Mouse (Mus musculus): Measurements from ENCODE around the gene Myl3.
A peak's percentile ranks its signal among the peaks of the same experiment; 100 is the strongest.

Myl3 gene

GRCm38 (mm10) chr9:110731859-110732258 is 9.8 kb upstream of the Myl3 start:
- DNase-seq (ENCODE audit: low spot score) = no peak

- DNase-seq (ENCODE audit: low spot score) = peak; percentile 95
Measured at GRCm38 (mm10) chr9:110732623-110733022, 9.0 kb upstream of the Myl3 start.

GRCm38 (mm10) chr9:110733102-110733501 is 8.6 kb upstream of the Myl3 start:
- DNase-seq (ENCODE audit: low spot score) = no peak

GRCm38 (mm10) chr9:110734154-110734553 is 7.5 kb upstream of the Myl3 start:
- DNase-seq (ENCODE audit: low spot score) = no peak

GRCm38 (mm10) chr9:110736362-110736761 is 5.3 kb upstream of the Myl3 start:
- no peak for DNase-seq (ENCODE audit: low spot score)

- DNase-seq (ENCODE audit: low spot score) = no peak
Measured at GRCm38 (mm10) chr9:110738054-110738453, 3.6 kb upstream of the Myl3 start.

- no peak for DNase-seq (ENCODE audit: low spot score)
Measured at GRCm38 (mm10) chr9:110739961-110740360, 1.7 kb upstream of the Myl3 start.

- peak; percentile 66 for DNase-seq (ENCODE audit: low spot score)
Measured at GRCm38 (mm10) chr9:110742295-110742950, 762 bp downstream of the Myl3 start.

- peak; percentile 53 for DNase-seq (ENCODE audit: low spot score)
Measured at GRCm38 (mm10) chr9:110742951-110743455, 1.3 kb downstream of the Myl3 start.

GRCm38 (mm10) chr9:110743456-110744323 is 2.0 kb downstream of the Myl3 start:
- DNase-seq (ENCODE audit: low spot score) = peak; percentile 77

GRCm38 (mm10) chr9:110745752-110746151 is 4.1 kb downstream of the Myl3 start:
- DNase-seq (ENCODE audit: low spot score) = peak; percentile 82

GRCm38 (mm10) chr9:110746238-110746637 is 4.6 kb downstream of the Myl3 start:
- DNase-seq (ENCODE audit: low spot score) = peak; percentile 71

GRCm38 (mm10) chr9:110746961-110747360 is 5.3 kb downstream of the Myl3 start, which contains the start of gene Pth1r:
TSS of gene Pth1r (minus strand) at chr9:110747145.
- no peak for DNase-seq (ENCODE audit: low spot score)

- no peak for DNase-seq (ENCODE audit: low spot score)
Measured at GRCm38 (mm10) chr9:110748451-110748850, 6.8 kb downstream of the Myl3 start.

GRCm38 (mm10) chr9:110750404-110751187 is 8.9 kb downstream of the Myl3 start:
- no peak for DNase-seq (ENCODE audit: low spot score)

- DNase-seq (ENCODE audit: low spot score) = no peak
Measured at GRCm38 (mm10) chr9:110751412-110751811, 9.8 kb downstream of the Myl3 start.

- peak; percentile 73 for DNase-seq (ENCODE audit: low spot score)
Measured at GRCm38 (mm10) chr9:110752917-110753435, 11.3 kb downstream of the Myl3 start.

GRCm38 (mm10) chr9:110753773-110754172 is 12.1 kb downstream of the Myl3 start:
- DNase-seq (ENCODE audit: low spot score) = no peak

GRCm38 (mm10) chr9:110757816-110758215 is 16.2 kb downstream of the Myl3 start:
- no peak for DNase-seq (ENCODE audit: low spot score)

- DNase-seq (ENCODE audit: low spot score) = no peak
Measured at GRCm38 (mm10) chr9:110758605-110759004, 16.9 kb downstream of the Myl3 start.

GRCm38 (mm10) chr9:110759265-110759664 is 17.6 kb downstream of the Myl3 start:
- DNase-seq (ENCODE audit: low spot score) = no peak

GRCm38 (mm10) chr9:110760886-110761285 is 19.2 kb downstream of the Myl3 start:
- no peak for DNase-seq (ENCODE audit: low spot score)

All from yolk sac, embryonic 10.5 days (tissue).